Mouse (Mus musculus): ENCODE measurements around the gene Prn.

GRCm38 (mm10) chr2:131952456-131952855, 42.7 kb downstream of the Prn start:
- TF ChIP-seq CTCF (IDR thresholded peaks at IDR 0.05; ENCODE audit: borderline replicate concordance, control insufficient read depth, extremely low read depth, insufficient read depth, low read length, poor library complexity): no peak
- TF ChIP-seq POLR2A (IDR thresholded peaks at IDR 0.05; ENCODE audit: control insufficient read depth, extremely low read depth, insufficient read depth, low read length, poor library complexity): no peak

All from thymus, adult 2 months (tissue).